Mouse (Mus musculus) urinary bladder, postnatal 36 days (tissue): Measurements from ENCODE around the gene Keg1.

Experiments
- DNase-seq, 2 experiments: peaks; one replicate each; pipeline ENCODE4 v3.0.0; 2022; ENCODE audit warnings: low spot score in 2 of 2, mixed read lengths in 1 of 2

Keg1 gene

GRCm38 (mm10) chr19:12762212-12763130 lies 66.9 kb downstream of the Keg1 start:
- DNase-seq = no peak

GRCm38 (mm10) chr19:12765308-12765707 lies 69.7 kb downstream of the Keg1 start, which contains the start of gene Cntf:
Gene Cntf (minus strand): TSS chr19:12765632.
- DNase-seq = no peak
